Mouse (Mus musculus) spleen, adult 2 months (tissue): Measurements from ENCODE around the gene N4bp2l2. TPM values are rescaled to one million over a fixed set of nuclear protein-coding genes. Genes with fewer than 3 reads are reported as not detected.

ENCODE experiments used
- DNase-seq, 2 experiments: peaks; one replicate each; pipeline versions ENCODE4 v3.0.0 to v3.0.0-alpha.2; 2012 to 2021; ENCODE audit warnings: low spot score in 2 of 2, low read depth in 1 of 2
- H3K27ac ChIP-seq: fragments of 200-500 bp; 2 replicates; pipeline ENCODE4 v1.5.1; 2012; ENCODE audit warnings: low read length, inconsistent platforms; ENCODE audit not compliant: insufficient read depth
- H3K27me3 ChIP-seq: fragments of 200-500 bp; 2 replicates; pipeline ENCODE4 v1.6.1; 2012; ENCODE audit warnings: mild to moderate bottlenecking, moderate library complexity, low read length, inconsistent platforms; ENCODE audit not compliant: control insufficient read depth, insufficient read depth
- H3K36me3 ChIP-seq: fragments of 200-500 bp; 2 replicates; pipeline ENCODE4 v1.6.1; 2012; ENCODE audit warnings: mild to moderate bottlenecking, low read length, inconsistent platforms; ENCODE audit not compliant: control insufficient read depth, insufficient read depth
- H3K4me1 ChIP-seq: fragments of 200-500 bp; 2 replicates; pipeline ENCODE4 v1.6.1; 2011; ENCODE audit warnings: inconsistent platforms; ENCODE audit not compliant: control insufficient read depth, insufficient read depth, insufficient read length
- H3K4me3 ChIP-seq: fragments of 200-500 bp; 2 replicates; pipeline ENCODE4 v1.5.1; 2011; ENCODE audit warnings: mild to moderate bottlenecking, inconsistent platforms; ENCODE audit not compliant: insufficient read depth, insufficient read length; ENCODE audit errors: extremely low read depth
- CTCF ChIP-seq: fragments of 200-500 bp; IDR thresholded peaks from 2 replicates; pipeline ENCODE4 v1.5.1; 2011; ENCODE audit warnings: mild to moderate bottlenecking, inconsistent platforms; ENCODE audit not compliant: insufficient read depth, insufficient read length, insufficient replicate concordance; ENCODE audit errors: extremely low read depth
- POLR2A ChIP-seq: fragments of 200-500 bp; IDR thresholded peaks from 2 replicates; pipeline ENCODE4 v1.6.1; 2011; ENCODE audit warnings: low read depth, low read length, inconsistent platforms
- WGBS: fragments of 180-500 bp; shearing (Covaris S2); methylation state at CpG from one replicate; pipeline ENCODE4 v1.1.7; 2018; 5-methylcytosine and 5-hydroxymethylcytosine counted together
- polyA plus RNA-seq: library from polyadenylated mRNA; depleted of rRNA; stranded (reverse); fragments of >200 nt; gene quantifications from 2 replicates; pipeline ENCODE4 v1.2.3, GENCODE M21; 2012

N4bp2l2 gene
- polyA plus RNA-seq, 1 experiment: 4.4 TPM

GRCm38 (mm10) chr5:150618599-150619355, 47.2 kb downstream of the N4bp2l2 start:
- Histone ChIP-seq H3K36me3 (no peaks in the 10 kb centered on the region), H3K4me1 (peaks cover 13% of the 10 kb centered on the region), H3K27me3 (no peaks in the 10 kb centered on the region), H3K4me3 (no peak overlapping the region), H3K27ac (no peak overlapping the region)
- no peak for TF ChIP-seq POLR2A
- TF ChIP-seq CTCF: no peak
- WGBS: 78% methylated on average over 10 of the region's 10 CpGs
- DNase-seq: no peak

- WGBS: 76% methylated on average over 3 of the region's 3 CpGs
These were observed 49.3 kb downstream of the N4bp2l2 start for GRCm38 (mm10) chr5:150616731-150617130.

GRCm38 (mm10) chr5:150616216-150616615, 49.8 kb downstream of the N4bp2l2 start:
- DNase-seq: no peak
- TF ChIP-seq CTCF: no peak
- no peak for TF ChIP-seq POLR2A
- Histone ChIP-seq H3K4me1 (peaks cover 15% of the 10 kb centered on the region), H3K4me3 (no peak overlapping the region), H3K27me3 (no peaks in the 10 kb centered on the region), H3K27ac (no peak overlapping the region), H3K36me3 (no peaks in the 10 kb centered on the region)
- 94% methylated on average over 2 of the region's 2 CpGs for WGBS

More at GRCm38 (mm10) chr5:150616731-150617130, 49.3 kb downstream of the N4bp2l2 start:
- no peak for DNase-seq
- Histone ChIP-seq H3K36me3 (no peaks in the 10 kb centered on the region), H3K4me1 (peaks cover 12% of the 10 kb centered on the region), H3K27me3 (no peaks in the 10 kb centered on the region), H3K4me3 (no peak overlapping the region), H3K27ac (no peak overlapping the region)
- no peak for TF ChIP-seq POLR2A
- no peak for TF ChIP-seq CTCF

- WGBS: 71% methylated on average over 2 of the region's 2 CpGs
- no peak overlapping the region for H3K4me3 ChIP-seq
- no peak for DNase-seq
- H3K4me1 ChIP-seq: peaks cover 12% of the 10 kb centered on the region; the same call in 1 of the 2 replicates
- no peaks in the 10 kb centered on the region for H3K27me3 ChIP-seq
- H3K27ac ChIP-seq: no peak overlapping the region
- TF ChIP-seq POLR2A (no peak), CTCF (no peak)
- H3K36me3 ChIP-seq: no peaks in the 10 kb centered on the region
These were observed 51.9 kb downstream of the N4bp2l2 start for GRCm38 (mm10) chr5:150614054-150614453.

GRCm38 (mm10) chr5:150611697-150612096, 54.3 kb downstream of the N4bp2l2 start:
- peak in 1 of 2 experiments; percentile 53 for DNase-seq
- H3K4me3 ChIP-seq: no peak overlapping the region; the same call in 1 of the 2 replicates
- TF ChIP-seq POLR2A (no peak), CTCF (no peak)
- 12% methylated on average over 12 of the region's 12 CpGs for WGBS
- peak overlapping the region; percentile 70 for H3K27ac ChIP-seq
- no peaks in the 10 kb centered on the region for H3K36me3 ChIP-seq
- peaks cover 9% of the 10 kb centered on the region; the same call in 1 of the 2 replicates for H3K4me1 ChIP-seq
- H3K27me3 ChIP-seq: no peaks in the 10 kb centered on the region

- H3K27me3 ChIP-seq: no peaks in the 10 kb centered on the region
- H3K4me1 ChIP-seq: peaks cover 9% of the 10 kb centered on the region; the same call in 1 of the 2 replicates
- no peaks in the 10 kb centered on the region for H3K36me3 ChIP-seq
- no peak overlapping the region for H3K27ac ChIP-seq
- WGBS: 100% methylated on average over 1 of the region's 1 CpGs
- H3K4me3 ChIP-seq: no peak overlapping the region
- no peak for DNase-seq
- TF ChIP-seq POLR2A: no peak
- no peak for TF ChIP-seq CTCF
These were observed 54.8 kb downstream of the N4bp2l2 start for GRCm38 (mm10) chr5:150611136-150611535.

- 93% methylated on average over 8 of the region's 8 CpGs for WGBS
- H3K4me1 ChIP-seq: peaks cover 9% of the 10 kb centered on the region; the same call in 1 of the 2 replicates
- H3K4me3 ChIP-seq: no peak overlapping the region
- TF ChIP-seq POLR2A (no peak), CTCF (no peak)
- no peak for DNase-seq
- H3K27me3 ChIP-seq: no peaks in the 10 kb centered on the region
- no peaks in the 10 kb centered on the region for H3K36me3 ChIP-seq
- no peak overlapping the region for H3K27ac ChIP-seq
These were observed 58.4 kb downstream of the N4bp2l2 start for GRCm38 (mm10) chr5:150607631-150608030.
